Mouse (Mus musculus): Measurements from ENCODE around the gene Orc5. TPM values are rescaled to one million over a fixed set of nuclear protein-coding genes. Genes with fewer than 3 reads are reported as not detected.

Orc5 gene
- total and polyA plus RNA-seq, 3 experiments, result 27.4 to 76.5 (median 47.8) TPM

GRCm38 (mm10) chr5:22491088-22491487 lies 59.1 kb downstream of the Orc5 start:
- Histone ChIP-seq H3K36me3 (replicated peaks in 1 of 2; ENCODE audit: control insufficient read depth in 1 of 2, insufficient read depth in 1 of 2, low read length in 1 of 2) (peaks cover 7 to 44% of the 10 kb centered on the region in 2 experiments), H3K4me2 (ENCODE audit: insufficient read depth, low read depth, poor library complexity, severe bottlenecking) (no peak overlapping the region), H3K27ac (ENCODE audit: insufficient read depth, low read depth) (no peak overlapping the region), H3K79me2 (replicated peaks; ENCODE audit: control insufficient read depth, extremely low read depth, insufficient read depth, poor library complexity, severe bottlenecking) (no peaks in the 10 kb centered on the region), H3K9me3 (replicated peaks; ENCODE audit: low read length) (no peaks in the 10 kb centered on the region), H3K4me3 (replicated peaks in 1 of 3; ENCODE audit: low read depth in 2 of 3, low read length in 2 of 3, poor library complexity in 1 of 3) (no peak overlapping the region), H3K4me1 (ENCODE audit: control insufficient read depth in 1 of 2, insufficient read depth in 2 of 2) (peaks cover 0 to 9% of the 10 kb centered on the region in 2 experiments; a peak in 1 of 4 replicates), H3K9ac (ENCODE audit: insufficient read depth, low read depth) (no peak overlapping the region), H3K27me3 (replicated peaks) (no peaks in the 10 kb centered on the region)
- in situ Hi-C loops (cut with MboI; ENCODE audit: low pct_ligation_motif_present, low pct_unique_long_range_greater_than_20kb, low sequenced_read_pairs), result no loop called here
- dilution Hi-C loops (cut with MboI; ENCODE audit: extremely low pct_ligation_motif_present, extremely low pct_unique_long_range_greater_than_20kb, low sequenced_read_pairs), result no loop called here
- DNase-seq (ENCODE audit: extremely low read depth), result no peak
- TF ChIP-seq POLR2A (IDR thresholded peaks at IDR 0.05; ENCODE audit: low read depth, low read length) (no peak), SIN3A (IDR thresholded peaks at IDR 0.05; ENCODE audit: low read length) (no peak), TCF12 (IDR thresholded peaks at IDR 0.05; ENCODE audit: low read depth, low read length) (no peak), MEF2A (IDR thresholded peaks at IDR 0.05; ENCODE audit: borderline replicate concordance, low read depth, low read length) (no peak), MAFK (IDR thresholded peaks at IDR 0.05; ENCODE audit: insufficient replicate concordance, low read length) (no peak), CHD2 (IDR thresholded peaks at IDR 0.05; ENCODE audit: low read length) (no peak), USF1 (IDR thresholded peaks at IDR 0.05; ENCODE audit: low read depth, low read length) (no peak), RCOR1 (conservative IDR thresholded peaks at IDR 0.05; ENCODE audit: low read depth, low read length) (no peak), ZKSCAN1 (IDR thresholded peaks at IDR 0.05; ENCODE audit: borderline replicate concordance, low read depth, low read length) (no peak), RAD21 (IDR thresholded peaks at IDR 0.05; ENCODE audit: low read depth, low read length) (no peak), ZMIZ1 (IDR thresholded peaks at IDR 0.05; ENCODE audit: low read depth, low read length) (no peak), GABPA (IDR thresholded peaks at IDR 0.05; ENCODE audit: insufficient replicate concordance, low read depth, low read length) (no peak), KAT2A (IDR thresholded peaks at IDR 0.05; ENCODE audit: insufficient replicate concordance, low read length) (no peak), MYC (IDR thresholded peaks at IDR 0.05; ENCODE audit: low read depth, low read length) (no peak), ZC3H11A (IDR thresholded peaks at IDR 0.05; ENCODE audit: low read depth, low read length) (no peak), ZNF384 (IDR thresholded peaks at IDR 0.05; ENCODE audit: low read depth, low read length) (no peak), EP300 (IDR thresholded peaks at IDR 0.05; ENCODE audit: low read length) (no peak), MAZ (IDR thresholded peaks at IDR 0.05; ENCODE audit: low read depth, low read length) (no peak), TBP (conservative IDR thresholded peaks at IDR 0.05; ENCODE audit: low read depth, low read length) (no peak), UBTF (IDR thresholded peaks at IDR 0.05; ENCODE audit: low read depth, low read length) (no peak)

- no peak overlapping the region for H3K27ac ChIP-seq (ENCODE audit: insufficient read depth, low read depth)
- no peak for TF ChIP-seq CHD2 (IDR thresholded peaks at IDR 0.05; ENCODE audit: low read length)
- no peak for TF ChIP-seq POLR2A (IDR thresholded peaks at IDR 0.05; ENCODE audit: low read depth, low read length)
- no peak for TF ChIP-seq KAT2A (IDR thresholded peaks at IDR 0.05; ENCODE audit: insufficient replicate concordance, low read length)
- peak; percentile 14 to 49; a peak in 2 of 4 replicates for TF ChIP-seq CTCF (conservative IDR thresholded peaks at IDR 0.05 in 1 of 2, IDR thresholded peaks at IDR 0.05 in 1 of 2; ENCODE audit: low read depth in 2 of 2, low read length in 2 of 2)
- no peak for TF ChIP-seq RCOR1 (conservative IDR thresholded peaks at IDR 0.05; ENCODE audit: low read depth, low read length)
- no peak for TF ChIP-seq PAX5 (IDR thresholded peaks at IDR 0.05; ENCODE audit: low read length)
- TF ChIP-seq ZKSCAN1 (IDR thresholded peaks at IDR 0.05; ENCODE audit: borderline replicate concordance, low read depth, low read length), result no peak
- TF ChIP-seq TCF12 (IDR thresholded peaks at IDR 0.05; ENCODE audit: low read depth, low read length), result no peak
- TF ChIP-seq MYC (IDR thresholded peaks at IDR 0.05; ENCODE audit: low read depth, low read length), result no peak
- peak; percentile 21; the same call in 1 of the 2 replicates for TF ChIP-seq SMC3 (IDR thresholded peaks at IDR 0.05; ENCODE audit: low read depth, low read length)
- no peak for TF ChIP-seq GABPA (IDR thresholded peaks at IDR 0.05; ENCODE audit: insufficient replicate concordance, low read depth, low read length)
- TF ChIP-seq E2F4 (IDR thresholded peaks at IDR 0.05; ENCODE audit: insufficient replicate concordance, low read depth, low read length), result no peak
- TF ChIP-seq POLR2AphosphoS2 (IDR thresholded peaks at IDR 0.05; ENCODE audit: low read depth, low read length), result no peak
- no peak for TF ChIP-seq ETS1 (conservative IDR thresholded peaks at IDR 0.05; ENCODE audit: low read depth, low read length)
- no peak for TF ChIP-seq USF2 (conservative IDR thresholded peaks at IDR 0.05; ENCODE audit: low read depth, low read length)
- TF ChIP-seq MAFK (IDR thresholded peaks at IDR 0.05; ENCODE audit: insufficient replicate concordance, low read length), result no peak
- TF ChIP-seq IRF4 (IDR thresholded peaks at IDR 0.05; ENCODE audit: low read depth, low read length), result no peak
- no peak for TF ChIP-seq MEF2A (IDR thresholded peaks at IDR 0.05; ENCODE audit: borderline replicate concordance, low read depth, low read length)
- peak; percentile 22 for TF ChIP-seq RAD21 (IDR thresholded peaks at IDR 0.05; ENCODE audit: low read depth, low read length)
- in situ Hi-C loops (cut with MboI; ENCODE audit: low pct_ligation_motif_present, low pct_unique_long_range_greater_than_20kb, low sequenced_read_pairs) (no loop called here), dilution Hi-C loops (cut with MboI; ENCODE audit: extremely low pct_ligation_motif_present, extremely low pct_unique_long_range_greater_than_20kb, low sequenced_read_pairs) (no loop called here)
- no peak overlapping the region for H3K9ac ChIP-seq (ENCODE audit: insufficient read depth, low read depth)
- no peak overlapping the region for H3K4me2 ChIP-seq (ENCODE audit: insufficient read depth, low read depth, poor library complexity, severe bottlenecking)
- peaks cover 0 to 21% of the 10 kb centered on the region in 2 experiments; a peak in 2 of 4 replicates for H3K4me1 ChIP-seq (ENCODE audit: control insufficient read depth in 1 of 2, insufficient read depth in 2 of 2)
- no peaks in the 10 kb centered on the region for H3K79me2 ChIP-seq (replicated peaks; ENCODE audit: control insufficient read depth, extremely low read depth, insufficient read depth, poor library complexity, severe bottlenecking)
- H3K9me3 ChIP-seq (replicated peaks; ENCODE audit: low read length), result no peaks in the 10 kb centered on the region
- no peaks in the 10 kb centered on the region for H3K27me3 ChIP-seq (replicated peaks)
- H3K4me3 ChIP-seq (replicated peaks in 1 of 3; ENCODE audit: low read depth in 2 of 3, low read length in 2 of 3, poor library complexity in 1 of 3), result no peak overlapping the region
- peak; percentile 17 for DNase-seq (ENCODE audit: extremely low read depth)
- peaks cover 20 to 60% of the 10 kb centered on the region in 2 experiments for H3K36me3 ChIP-seq (replicated peaks in 1 of 2; ENCODE audit: control insufficient read depth in 1 of 2, insufficient read depth in 1 of 2, low read length in 1 of 2)
These were observed 61.1 kb downstream of the Orc5 start for GRCm38 (mm10) chr5:22489091-22489490.

Measured in CH12.LX (cell line).